Mouse (Mus musculus): ENCODE results near the gene Tsc22d2. TPM values are rescaled to one million over a fixed set of nuclear protein-coding genes. Genes with fewer than 3 reads are reported as not detected.

Gene Tsc22d2
- 2.1 TPM for polyA plus RNA-seq (2017; shearing (Covaris generic))

DNA sequence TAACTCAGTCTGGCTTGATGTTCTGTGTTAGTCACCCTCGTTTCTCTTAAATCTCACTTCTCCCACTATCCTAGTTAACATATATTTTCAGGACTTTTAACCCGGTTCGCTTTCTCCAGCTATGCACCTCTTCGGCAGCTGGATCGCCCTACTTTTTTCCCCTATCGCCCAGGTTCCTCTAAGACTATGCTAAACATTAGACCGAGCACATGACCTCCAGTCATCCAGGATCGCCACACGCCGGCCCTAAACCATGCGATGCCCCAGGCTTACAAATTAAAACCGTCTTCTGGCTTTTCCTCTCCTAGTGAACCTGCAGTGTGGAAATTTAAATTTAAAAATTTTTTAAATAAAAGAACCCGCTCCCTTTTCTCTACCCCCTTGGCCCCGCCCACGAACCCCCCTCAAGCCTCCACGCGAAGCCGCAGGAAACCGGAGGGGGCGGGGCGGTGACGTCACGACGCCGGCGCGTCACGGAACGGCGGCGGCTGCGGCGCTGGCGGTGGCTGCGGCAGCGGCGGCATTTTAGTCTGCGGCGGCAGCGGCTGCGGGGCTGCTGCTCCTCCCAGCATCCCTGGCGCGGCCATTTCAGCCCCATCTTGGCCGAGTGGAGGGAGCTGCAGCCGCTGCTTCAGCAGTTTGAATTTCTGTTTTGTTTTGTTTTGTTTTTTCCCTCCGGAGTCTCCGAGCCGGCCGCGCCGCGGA lies at the start of gene Tsc22d2:
Gene Tsc22d2, plus strand, starts transcription at position 482 of the 705 bp plus-strand sequence.

Other genes with a start within 250 kb of the Tsc22d2 start
- 36.1 TPM for gene Eif2a, start 111.1 kb downstream of the Tsc22d2 start, polyA plus RNA-seq (2017; shearing (Covaris generic))
- 50.5 TPM for gene Serp1, start 111.2 kb downstream of the Tsc22d2 start, polyA plus RNA-seq (2017; shearing (Covaris generic))
- 21.6 TPM for gene Selenot, start 161.9 kb downstream of the Tsc22d2 start, polyA plus RNA-seq (2017; shearing (Covaris generic))
- not detected for gene Erich6, start 222.5 kb downstream of the Tsc22d2 start, polyA plus RNA-seq (2017; shearing (Covaris generic))

Data from CD4-positive, CD25-positive, alpha-beta regulatory T cell, adult 9 weeks (primary cell).